Mouse (Mus musculus) CH12F3 (cell line): ENCODE measurements around the gene Gdap1l1.
"Not testable (repeated sequence)": the region's sequence is repeated elsewhere in the genome, so short reads cannot be mapped to it uniquely, and the experiment has no call there.

ENCODE experiments used
- in situ Hi-C: fragments of 300-500 bp; cut with MboI; formaldehyde crosslinking; loops from 2 replicates; pipeline ENCODE4 v1.14.3; 2020; ENCODE audit warnings: low sequenced_read_pairs

Gene Gdap1l1

DNA sequence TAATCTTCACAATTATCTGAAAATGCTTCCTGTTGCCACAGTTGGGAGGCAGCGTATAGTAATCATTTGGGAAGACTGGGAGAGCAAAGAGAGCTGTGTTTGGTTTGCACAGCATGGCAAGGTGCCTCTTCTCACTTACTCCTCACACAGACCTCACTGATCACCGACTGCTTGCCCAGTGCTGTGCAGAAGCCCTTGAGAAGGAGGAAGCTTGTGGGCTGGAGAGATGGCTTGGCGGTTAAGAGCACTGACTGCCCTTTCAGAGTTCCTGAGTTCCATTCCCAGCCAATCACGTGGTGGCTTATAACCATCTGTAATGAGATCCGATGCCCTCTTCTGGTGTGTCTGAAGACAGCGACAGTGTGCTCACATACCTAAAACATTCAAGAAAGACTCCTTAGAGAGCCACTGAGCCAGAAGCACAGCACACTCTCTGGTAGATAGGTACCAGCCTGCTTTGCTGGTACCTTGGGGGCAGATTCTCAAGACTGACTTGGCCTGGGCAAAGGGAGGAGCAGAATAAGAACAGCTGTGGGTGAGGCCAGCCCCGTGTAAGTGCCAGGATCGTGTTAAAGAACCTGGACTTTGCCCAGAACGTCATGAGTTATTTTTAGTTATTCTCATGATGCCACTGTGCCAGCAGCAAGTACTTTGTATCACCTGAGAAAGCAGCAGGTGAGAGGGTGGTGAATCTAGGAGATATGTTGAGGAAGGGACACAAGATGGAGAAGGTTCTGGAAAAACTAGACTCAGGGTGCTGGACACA is 15.2 kb upstream of the Gdap1l1 start:
- in situ Hi-C loops, result no loop called here

DNA sequence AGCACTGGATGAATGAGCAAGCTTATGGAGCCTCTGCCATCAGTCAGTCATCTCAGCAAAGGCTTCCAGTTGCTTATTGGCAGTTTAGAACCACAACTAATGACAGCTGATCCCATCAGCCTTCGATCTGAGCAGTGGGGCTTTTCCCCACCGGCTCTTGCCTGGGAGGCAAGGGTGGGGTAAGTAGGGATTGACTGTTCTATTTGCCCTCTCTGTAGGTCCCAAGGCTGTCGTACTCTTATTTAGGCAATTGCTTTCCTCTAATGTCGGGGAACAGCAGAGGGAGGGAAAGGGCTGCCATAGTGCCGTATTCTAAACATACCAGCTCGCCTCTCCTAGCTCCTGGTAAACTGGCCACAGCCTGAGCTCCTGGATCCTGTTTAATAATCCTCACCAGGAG is 13.7 kb upstream of the Gdap1l1 start, which contains the start of gene Oser1:
Gene Oser1, minus strand, starts transcription at position 101 of the 400 bp plus-strand sequence.
- in situ Hi-C loops, result no loop called here

DNA sequence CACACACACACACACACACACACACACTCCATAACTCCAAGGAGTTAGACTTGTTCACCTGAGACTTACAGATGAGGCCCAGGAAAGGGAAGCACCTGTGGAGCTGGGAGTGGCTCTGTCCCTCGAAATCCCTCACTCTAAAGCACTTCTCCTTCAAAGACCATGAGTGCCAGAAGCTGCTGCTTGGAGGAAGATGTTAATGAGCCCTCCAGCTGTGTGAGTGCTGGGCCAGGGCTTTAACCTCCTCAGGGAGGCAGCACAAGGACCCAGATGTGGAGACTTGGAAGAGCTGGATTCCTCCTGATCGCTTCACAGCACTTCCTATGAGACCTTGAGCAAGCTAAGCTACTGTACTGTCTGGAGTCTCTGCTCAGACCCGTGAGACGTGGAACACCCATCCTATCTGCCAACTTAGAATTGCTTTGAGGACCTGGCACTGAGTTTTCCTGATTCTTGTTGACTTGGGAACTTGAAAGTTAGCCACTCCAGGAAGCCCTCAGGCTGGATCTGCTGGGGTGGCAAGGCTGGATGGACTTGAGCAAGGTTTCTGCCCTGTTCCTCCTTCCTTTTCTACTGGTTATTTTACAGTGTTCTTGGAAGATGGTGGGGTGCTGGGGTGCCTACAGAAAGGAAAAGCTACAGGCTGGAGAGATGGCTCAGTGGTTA is 9.8 kb upstream of the Gdap1l1 start:
- in situ Hi-C loops, result no loop called here

DNA sequence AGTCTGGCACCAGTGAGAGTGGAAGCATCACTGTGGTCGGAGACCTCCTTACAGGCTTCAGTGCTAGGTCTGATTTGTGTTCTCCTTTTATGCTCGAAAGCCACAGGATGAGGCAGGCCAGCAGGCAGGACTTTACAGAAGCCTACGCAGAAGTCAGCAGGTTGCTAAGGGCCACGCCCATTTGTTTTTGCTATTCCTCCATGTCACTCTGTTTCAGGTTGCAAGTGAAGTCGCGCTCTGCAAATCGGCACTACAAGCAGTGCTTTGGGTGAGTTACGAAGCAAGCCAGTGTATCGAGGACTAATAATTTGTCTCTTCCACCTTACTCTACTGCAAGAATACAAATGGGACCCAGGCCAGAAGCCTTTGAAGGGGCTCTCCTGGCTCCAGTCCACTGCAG is 7.0 kb upstream of the Gdap1l1 start:
- in situ Hi-C loops, result no loop called here

DNA sequence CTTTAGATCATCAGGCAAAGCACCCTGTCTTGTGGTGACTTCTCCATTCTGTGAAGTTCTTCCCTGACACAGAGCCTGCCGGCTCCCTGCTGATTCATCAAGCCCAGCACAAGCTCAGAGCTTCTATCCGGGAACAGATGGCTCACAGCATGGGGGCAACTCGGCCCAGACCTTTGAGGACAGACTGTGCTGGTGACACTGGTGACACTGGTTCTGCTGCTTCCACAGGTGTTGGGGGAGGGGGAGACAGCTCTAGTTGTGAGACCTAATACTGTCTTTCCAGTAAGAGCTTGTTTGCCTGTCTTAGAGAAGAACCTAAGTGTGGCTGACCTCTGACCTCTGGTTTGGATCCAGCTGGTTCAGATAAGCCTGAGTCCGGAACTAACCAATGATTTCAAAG is 4.3 kb upstream of the Gdap1l1 start:
- in situ Hi-C loops, result no loop called here

DNA sequence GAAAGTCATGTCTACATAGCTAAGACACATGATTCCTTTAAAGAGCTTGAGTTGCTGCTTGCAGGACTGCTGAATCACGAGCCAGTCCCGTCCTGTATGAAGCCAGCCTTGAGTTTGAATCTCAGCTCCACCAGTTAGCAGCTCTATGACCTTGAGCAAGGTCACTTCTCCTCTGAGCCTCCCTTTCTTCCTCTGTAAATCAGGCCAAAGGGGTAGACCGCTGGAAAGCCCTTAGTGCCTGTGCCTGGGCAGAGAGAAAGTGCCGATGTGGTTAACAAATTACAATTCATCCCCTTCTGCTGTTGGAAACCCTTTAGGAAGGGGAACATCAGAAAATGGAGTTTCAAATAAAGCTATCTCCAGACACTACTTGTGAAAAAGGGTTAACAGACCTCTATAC is 476 bp upstream of the Gdap1l1 start:
- in situ Hi-C loops, result no loop called here

DNA sequence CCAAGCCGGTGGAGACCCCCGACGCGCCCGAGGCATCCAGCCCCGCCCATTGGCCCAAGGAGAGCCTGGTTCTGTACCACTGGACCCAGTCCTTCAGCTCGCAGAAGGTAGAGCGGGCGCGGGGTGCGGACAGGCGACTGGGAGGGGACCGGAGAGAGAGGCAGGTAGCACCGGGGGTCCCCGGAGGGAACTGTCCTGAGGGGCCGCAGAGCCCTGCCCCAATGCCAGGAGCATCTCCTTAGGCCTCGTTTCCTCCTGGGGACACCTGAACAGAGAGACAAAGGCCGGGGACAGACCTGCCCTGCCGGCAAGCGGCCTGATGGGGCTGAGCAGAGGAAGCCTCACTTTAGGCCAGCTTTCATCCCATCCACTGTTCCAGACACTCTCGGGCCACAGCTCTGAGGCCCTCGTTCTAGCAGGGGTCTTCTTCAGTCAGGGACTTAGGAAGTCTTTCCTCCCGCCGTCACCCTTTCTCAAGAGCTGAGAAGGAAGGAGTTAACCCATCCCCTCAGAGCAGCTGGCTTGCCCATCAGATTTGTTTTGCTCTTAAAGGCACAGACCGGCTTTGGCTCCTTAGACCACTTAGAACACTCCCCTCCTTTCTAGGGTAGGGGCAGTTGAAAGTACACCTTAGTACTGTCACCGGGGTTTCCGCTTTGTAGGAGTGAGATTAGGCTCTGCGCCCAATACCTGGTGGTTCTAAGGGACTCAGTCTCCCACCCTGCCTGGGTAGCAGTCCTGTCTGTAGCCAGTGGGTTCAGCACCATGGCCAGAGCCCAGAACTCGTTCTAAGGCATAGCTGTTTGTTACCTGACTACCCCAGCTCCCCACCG is 559 bp downstream of the Gdap1l1 start:
- in situ Hi-C loops, result no loop called here

DNA sequence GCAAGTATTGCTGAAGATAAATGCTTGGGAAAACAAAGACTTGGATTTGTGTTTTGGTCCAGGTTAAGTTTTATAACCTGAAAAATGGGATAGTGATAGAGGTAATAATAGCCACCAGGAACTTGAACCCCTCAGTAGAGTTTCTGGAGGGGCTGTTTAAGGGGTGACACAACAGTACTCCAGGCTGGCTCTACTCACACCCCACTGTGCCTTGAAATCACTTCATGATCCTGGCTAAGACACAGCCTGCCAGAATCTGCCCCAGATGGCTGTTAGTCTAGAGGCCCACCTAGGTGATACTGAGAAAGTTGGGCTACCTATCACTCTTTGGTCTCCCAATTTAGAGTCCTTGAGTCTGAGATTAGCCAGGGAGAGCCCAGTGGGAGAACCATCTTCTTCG is 1.2 kb downstream of the Gdap1l1 start:
- in situ Hi-C loops, result no loop called here

DNA sequence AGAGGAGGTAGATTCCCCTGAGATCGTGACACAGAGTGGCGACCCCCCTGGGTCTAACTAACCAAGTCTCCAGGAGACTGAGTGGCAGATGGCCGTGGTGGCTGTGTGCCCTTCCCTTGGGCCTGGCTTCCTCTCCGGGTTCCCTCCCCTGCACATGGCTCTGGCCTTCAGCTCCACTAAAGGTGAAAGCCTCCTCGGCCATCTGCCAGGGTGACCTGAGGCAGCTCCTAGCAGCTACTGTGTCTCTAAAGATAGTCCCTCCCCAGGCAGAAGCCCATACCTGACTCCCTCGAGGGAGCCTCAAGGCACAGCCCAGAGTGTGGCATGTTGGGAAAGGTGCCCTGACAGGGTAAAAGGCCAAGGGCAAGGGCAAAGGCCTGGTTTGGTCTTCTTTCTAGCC is 5.3 kb downstream of the Gdap1l1 start:
- in situ Hi-C loops, result no loop called here

DNA sequence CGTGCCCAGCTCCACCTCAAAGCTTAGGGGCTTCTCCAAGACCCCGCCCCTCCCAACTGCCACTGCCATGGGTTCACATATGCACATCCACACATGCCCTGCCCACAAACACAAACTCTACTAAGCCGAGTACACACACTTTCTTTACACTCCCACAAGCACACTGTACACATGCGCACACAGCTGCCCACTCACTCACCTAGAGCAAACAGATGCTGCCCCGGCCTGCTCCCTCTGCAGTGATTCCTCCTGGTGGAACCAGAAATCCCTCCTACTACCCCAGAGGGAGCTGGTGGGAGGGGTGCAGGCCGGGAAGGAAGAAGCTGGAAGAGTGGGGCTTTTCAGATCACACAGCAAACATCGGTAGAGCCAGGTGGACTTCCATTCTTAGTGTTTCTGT is 5.7 kb downstream of the Gdap1l1 start:
- in situ Hi-C loops, result no loop called here

DNA sequence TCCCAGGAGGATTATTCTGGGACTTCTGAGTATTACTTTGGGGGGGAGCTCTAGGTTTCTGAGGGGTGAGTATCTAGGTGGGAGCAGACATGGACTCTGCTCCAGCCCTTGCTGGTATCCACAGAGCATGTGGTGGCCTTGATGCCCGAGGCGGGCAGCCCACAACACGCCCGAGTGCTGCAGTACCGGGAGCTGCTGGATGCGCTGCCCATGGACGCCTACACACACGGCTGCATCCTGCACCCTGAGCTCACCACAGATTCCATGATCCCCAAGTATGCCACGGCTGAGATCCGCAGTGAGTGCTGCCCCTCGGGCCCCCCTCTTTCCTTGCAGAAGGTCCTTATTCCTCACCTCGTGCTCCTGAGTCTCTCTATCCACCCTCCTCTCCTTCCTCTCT is 9.1 kb downstream of the Gdap1l1 start:
- in situ Hi-C loops, result no loop called here

DNA sequence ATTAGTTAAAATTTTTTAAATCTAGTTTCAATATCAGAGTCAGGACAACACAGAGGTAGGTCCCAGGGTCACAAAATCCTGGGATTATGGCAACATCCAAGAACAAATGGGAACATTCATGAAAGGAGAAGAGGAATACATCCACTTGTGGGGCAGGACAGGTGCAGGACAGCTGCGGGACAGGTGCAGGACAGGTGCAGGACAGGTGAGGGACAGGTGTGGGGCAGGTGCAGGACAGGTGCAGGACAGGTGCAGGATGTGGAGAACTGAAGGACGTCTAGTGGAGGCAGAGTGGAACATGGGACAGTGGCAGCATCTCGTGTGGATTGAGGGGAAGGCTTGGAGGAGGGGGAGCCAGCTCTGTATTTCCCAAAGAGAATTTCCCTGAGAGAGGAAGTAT is 11.0 kb downstream of the Gdap1l1 start:
- in situ Hi-C loops, result no loop called here

DNA sequence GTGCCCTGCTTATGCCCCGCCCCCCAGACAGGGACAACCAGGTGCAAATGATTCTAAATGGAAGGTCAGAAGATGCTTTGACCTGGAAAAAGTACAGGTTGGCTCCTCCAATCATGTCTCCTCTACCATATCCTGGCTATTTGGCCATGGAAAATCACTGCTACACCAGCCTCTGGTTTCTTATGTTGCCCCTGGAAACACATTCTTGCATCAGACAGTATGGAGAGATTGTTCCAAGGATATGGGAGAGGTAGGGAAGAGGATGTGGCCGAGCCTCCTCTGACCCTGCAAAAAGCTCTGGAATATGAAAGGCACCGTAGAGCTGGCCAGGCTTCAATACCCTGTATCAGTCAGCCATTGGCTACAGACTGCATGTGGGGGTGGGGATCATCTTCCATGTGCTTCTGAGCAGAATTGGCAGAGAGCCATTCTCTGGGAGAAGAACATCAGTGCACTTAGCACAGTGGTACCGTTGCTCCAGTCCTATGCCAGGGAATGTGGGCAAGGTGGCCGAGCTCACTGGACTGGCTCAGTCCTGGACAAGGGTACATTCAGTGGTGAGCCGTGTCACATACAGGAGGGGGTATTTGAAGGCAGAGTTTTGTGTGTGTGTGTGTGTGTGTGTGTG is 12.5 kb downstream of the Gdap1l1 start:
- in situ Hi-C loops, result no loop called here

DNA sequence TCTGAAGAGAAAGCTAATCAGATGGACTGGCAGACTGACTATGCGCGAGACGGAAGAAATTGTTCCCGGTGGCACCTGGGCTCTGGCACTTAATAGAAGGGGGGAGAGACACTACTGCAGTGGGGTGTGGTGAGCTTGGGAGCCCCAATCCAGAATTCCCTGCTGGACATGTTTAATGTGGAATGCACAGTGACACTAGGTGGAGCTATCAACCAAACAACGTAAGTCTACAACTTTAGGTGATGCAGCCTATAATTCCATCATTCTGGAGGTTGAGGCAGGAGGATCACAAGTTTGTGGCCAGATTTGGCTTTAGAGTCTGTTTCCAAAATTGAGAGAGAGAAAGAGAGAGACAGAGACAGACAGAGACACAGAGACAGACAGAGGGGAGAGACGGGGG is 14.5 kb downstream of the Gdap1l1 start:
- in situ Hi-C loops, result no loop called here

DNA sequence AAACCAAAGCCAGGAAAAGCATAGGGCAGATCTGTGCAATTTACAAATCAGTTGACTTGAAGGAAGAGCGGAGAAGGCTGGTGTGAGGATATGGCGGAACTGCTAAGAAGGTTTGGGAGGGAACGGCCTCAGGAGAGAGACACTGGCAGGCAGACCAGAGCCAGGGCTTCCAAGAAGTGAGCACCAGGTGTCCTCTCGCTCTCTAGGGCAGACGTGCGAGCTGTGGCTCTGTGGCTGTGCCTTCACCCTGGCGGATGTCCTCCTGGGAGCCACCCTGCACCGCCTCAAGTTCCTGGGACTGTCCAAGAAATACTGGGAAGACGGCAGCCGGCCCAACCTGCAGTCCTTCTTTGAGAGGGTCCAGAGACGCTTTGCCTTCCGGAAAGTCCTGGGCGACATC is 15.1 kb downstream of the Gdap1l1 start:
- in situ Hi-C loops, result no loop called here

DNA sequence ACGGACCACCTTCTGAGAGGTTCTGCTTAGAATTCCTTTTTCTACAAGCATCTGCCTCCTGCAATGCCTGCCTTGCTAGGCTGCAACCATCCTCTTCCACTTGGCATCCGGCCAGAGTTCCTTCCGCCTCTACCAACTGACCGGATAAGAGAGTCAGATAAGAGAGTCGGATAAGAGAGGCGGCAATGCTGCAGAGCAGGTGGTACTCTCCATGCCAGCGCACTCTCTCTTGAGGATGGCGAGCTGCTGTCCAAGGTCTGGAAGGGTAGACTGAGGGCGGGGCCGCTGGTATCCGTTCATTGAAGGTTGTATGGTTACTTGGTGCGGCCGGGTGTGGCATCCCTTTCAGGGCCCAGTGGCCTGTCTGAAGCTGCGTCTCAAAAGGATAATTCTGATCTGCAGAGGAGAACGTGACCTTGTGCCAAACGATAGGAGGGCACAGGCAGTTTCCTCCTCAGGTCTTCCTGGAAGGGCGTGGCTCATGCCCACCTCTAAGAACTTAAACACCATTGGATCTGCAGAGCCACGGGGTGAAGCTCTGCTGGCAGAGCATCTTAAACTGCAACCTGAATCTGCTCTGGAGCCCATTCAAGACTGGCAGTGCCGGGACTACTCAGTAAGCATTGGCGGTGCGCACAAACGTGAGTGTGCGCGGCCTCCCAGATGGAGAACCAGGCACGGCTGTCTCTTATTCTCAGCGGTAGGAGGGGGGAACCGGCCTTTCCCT is 20.4 kb downstream of the Gdap1l1 start:
- in situ Hi-C loops, result no loop called here

DNA sequence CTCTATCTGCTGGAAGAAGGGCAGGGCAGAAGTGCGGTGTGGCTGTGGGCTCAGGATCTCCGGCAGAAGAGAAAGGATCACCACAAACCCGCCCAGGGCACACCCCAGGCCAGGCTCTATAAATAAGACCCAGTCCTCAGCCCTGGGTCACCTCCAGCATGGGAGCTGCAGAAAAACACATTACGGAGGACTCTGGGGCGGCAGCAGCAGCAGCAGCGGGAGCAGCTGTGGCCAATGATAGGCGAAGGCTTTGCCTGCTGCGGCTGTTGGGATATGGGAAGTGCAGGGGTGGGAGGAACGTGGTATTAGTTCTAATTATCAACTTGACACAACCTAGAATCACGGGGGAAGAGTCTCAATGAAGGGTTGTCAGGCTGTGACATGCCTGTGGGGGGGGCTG is 21.1 kb downstream of the Gdap1l1 start:
- in situ Hi-C loops, result no loop called here

DNA sequence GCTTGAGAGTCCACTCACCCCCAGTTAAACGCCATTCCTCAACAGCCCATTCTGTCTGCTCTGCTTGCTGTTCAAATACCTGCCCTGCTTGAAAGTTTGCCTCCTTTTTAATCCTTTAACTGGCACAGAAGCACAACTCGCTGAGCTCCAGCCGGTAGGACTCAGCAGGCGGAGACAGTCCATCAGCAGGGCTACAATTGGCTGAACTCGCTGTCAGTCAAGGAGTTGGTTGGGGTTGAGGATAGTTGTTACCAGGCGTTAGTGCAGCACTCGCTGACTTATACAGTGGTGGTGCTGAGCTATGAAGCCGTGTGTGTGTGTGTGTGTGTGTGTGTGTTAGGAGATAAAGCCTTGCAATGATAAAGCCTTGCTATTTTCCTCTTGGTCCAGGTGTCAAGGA is 22.3 kb downstream of the Gdap1l1 start:
- in situ Hi-C loops, result no loop called here

DNA sequence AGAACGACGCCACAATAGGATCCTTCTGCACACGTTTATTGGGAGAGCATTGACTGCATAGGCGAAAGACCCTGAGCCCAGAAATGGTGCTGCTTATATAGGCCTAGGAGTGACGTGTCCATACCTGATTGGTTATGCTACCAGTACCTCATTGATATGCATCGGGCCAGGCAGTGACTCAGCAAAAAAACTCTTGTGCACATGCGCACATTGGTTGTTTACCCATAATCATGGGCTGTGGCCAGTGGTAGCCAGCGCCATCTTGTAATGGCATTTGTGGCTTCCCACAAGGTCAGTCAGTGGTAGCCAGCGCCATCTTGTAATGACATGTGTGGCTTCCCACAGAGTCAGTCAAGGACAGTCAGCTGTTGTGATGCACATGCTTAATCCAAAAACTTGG is 23.0 kb downstream of the Gdap1l1 start:
- in situ Hi-C loops, result not testable (repeated sequence)

DNA sequence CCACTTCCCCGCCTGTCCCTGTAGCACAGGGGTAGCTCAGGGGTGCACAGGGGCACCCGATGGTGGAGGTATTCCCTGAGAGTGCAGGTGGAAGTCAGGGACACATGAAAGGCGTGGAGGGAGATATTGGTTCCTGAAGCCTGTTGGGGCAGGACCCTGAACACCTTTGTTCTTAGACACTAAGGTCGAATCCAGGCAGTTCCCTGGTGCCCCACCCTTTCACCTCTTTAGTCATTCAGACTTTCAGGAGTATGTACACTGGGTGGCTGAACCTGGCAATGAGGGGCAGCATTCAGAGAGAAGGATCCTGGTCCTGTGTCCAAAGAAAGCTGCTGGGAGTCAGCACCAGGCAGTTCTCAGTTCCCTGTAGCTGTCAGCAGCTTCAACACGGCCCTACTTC is 24.1 kb downstream of the Gdap1l1 start:
- in situ Hi-C loops, result no loop called here

DNA sequence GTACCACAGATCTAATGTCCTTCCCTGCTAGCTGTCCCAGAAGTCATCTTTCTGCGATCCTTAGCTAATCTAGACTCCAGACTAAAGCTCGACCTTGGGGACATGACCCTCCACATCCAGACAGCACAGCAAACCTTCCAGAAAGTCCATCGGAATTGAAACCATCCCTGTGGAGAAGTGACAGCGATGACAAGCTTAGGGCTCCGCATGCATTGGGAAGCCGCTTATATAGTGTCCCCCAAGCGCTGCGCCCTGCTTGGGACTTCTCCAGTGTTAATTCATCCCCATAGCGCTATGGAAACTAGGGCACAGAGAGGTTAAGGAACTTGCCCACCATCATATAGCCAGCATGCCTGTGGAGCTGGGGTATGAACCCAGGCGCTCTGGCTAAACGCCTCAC is 24.5 kb downstream of the Gdap1l1 start:
- in situ Hi-C loops, result no loop called here
